Mouse (Mus musculus) brain, adult 2 months (tissue): ENCODE data around the gene Slc38a11.
A peak's percentile ranks its signal among the peaks of the same experiment; 100 is the strongest.

Experiments used
- DNase-seq: peaks from one replicate; pipeline ENCODE4 v3.0.0; 2011; ENCODE audit warnings: low read depth, low spot score

Gene Slc38a11

DNA sequence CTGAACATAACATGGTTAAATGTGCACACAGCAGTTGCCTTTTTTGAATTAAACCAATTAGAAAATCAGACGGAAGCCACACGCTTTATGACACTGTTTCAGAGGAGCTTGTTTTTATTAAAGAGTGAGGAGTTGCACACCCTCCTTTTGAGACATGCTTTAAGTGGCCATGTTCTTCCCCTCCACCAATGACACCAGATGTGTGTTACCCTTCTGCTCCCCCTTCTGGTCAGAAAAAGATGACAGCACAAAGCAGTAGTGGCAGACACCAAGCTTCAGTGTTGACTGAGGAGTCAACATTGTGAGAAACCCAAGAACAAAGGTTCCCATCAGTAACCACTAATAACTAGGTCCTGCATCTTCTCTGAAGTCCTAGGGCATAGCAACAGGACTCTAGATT, 32.5 kb downstream of the Slc38a11 start:
- DNase-seq = peak; percentile 35

DNA sequence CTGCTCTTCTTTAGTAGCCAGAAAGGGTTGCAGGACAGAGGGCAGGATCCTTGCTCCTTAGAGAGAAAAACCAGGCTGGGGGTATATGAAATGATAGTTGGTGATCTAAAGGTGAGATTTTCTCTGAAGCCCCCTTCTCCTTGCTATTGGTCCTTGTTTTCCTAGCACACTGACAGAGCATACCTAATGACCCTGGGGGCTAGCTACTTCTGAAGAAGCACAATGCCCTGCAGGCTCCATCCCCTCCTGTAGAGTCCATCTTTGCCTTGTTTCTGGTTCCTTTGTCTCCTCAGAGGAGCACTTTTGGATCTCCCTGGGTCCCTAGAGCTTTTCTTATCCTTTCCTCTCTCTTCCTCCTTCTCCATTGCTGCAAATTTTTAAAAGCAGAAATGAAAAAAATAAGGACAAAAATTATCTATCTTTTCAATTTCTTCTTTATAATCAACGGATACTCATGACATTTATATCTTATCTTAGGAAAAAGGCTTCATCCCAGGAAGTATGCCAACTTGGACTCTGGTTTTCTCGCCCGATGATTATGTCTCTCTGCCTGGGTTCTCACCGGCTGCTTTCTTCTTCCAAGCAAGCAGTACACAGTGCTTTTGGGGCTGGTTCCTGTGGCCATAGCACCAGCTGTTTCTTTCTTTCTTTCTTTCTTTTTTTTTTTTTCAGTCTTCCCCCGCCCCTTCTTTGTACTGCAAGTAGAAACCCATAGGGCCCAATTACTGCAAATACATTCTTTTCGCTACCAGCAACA, 41.7 kb downstream of the Slc38a11 start:
- peak; percentile 5 for DNase-seq

DNA sequence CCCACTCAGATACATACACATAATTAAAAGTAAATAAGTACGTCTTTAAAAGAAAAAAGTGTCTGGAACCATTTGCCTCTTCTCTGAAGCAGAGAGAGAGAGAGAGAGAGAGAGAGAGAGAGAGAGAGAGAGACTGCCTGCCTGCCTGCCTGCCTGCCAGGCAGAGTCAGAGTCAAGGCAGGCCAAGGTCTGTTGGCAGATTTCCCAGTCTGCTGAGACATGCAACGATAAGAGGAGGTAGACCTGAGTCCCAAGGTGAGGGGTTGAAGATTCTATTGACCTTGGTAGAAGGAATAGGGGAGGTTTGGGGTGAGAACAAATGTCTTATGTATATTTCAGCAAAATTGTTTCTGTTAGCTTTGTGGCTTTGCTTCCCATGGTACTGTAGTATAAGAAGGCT, 42.9 kb downstream of the Slc38a11 start:
- no peak for DNase-seq

DNA sequence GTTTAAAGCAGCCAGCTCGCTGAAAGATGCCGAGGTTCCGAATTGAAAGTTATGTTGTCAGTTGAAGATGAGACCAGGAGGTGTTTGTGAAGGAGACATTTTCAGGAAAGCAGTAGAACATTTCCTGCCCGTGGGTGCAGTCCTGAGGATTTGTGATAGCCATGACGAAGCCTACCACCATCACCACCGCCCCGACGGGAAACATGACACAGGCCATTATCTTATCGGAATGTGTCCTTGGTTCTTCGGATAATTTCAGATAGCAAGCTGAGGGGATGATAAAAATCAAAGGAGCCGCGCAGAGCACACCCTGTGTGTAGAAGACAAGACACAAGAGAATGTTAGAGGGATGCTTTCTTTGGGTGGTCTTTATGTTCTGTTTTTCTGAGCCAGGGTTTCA, 47.1 kb downstream of the Slc38a11 start:
- DNase-seq = no peak

DNA sequence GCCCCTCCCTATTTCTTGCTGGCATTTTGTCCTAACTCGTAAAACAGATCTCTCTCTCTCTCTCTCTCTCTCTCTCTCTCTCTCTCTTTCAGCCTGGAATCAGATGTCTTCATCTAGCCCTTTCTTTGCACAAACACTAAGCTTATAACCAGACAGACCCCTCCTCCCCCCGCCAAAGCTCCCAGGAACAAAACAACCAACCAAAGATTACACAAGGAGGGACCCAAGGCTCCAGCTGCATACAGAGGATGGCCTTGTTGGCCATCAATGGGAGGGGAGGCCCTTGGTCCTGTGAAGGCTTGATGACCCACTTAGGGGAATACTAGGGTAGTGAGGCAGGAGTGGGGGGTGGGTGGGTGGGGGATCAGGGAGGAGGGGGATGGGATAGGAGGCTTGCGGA, 52.6 kb downstream of the Slc38a11 start:
- DNase-seq = no peak

DNA sequence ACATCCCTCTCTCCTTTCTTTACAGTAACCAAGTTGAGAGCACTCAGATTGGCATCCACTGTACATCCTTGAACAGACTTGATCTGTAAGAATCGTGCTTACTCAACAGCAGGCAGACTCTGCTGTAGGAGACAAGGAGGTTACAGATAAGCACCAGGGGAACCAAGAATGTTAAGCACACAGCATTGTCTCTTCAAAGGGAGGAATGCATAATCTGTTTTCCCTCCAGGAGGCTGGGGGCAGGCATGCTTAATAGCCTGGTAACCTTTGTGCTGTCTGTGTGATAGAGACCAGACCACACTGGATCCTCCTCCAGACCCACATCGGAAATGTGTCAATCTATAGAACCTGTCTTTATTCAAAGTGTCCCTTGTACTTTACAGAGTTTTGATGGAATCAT, 67.3 kb downstream of the Slc38a11 start:
- DNase-seq = no peak

DNA sequence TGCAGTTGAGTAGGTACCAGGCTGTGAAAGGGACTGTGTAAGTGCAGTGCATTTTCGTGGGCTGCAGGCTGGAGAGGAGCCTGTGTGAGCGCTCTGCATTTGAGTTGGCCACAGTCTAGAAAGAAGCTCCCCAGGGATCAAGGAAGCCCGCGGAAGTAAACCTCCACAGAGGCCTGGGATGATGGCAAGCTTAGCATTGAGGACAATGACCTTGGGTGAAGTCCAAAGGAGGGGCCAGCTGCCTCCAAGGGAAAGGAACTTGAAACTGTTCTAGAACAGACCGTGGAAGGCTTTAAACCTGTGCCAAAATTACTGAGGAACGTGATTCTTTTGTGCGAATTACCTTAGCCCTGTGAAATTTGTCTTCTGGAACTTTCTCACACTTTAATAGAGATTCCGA, 69.7 kb downstream of the Slc38a11 start:
- no peak for DNase-seq

DNA sequence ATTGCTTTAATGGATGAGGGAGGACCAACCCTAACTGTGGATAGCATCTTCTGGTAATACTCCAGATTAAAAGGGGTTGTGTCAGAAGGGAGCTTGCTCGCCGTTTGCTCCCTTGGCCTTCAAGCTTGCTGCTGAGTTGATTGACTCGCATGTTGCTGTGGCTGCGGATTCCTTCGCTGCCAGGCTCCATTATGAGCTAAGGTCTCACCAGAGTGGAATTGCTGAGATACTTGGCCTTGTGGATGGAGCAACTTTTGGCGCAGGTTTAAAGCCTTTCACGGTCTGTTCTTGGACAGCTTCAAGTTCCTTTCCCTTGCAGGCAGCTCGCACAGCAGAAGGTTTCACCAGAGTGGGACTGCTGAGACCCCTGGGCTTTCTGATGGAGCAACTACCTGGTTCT, 70.4 kb downstream of the Slc38a11 start:
- no peak for DNase-seq

DNA sequence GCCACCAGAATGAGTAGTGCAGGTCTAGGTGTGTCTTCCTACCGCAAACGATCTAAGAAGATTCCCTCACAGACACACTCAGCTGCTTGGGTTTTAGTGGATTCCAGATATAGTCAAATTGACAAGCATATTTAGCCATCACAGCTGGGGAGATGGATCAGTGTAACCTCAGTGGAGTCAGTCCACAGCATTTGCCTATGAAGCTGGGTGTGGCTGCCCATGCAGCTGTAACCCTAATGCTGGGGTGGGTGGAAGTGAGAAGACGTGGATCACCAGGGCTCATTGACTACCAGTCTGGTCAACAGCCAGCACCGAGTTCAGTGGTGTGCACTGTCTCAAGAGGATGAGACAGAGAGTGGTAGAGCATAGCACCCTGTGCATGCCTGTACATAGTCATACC, 74.1 kb downstream of the Slc38a11 start:
- DNase-seq = no peak

DNA sequence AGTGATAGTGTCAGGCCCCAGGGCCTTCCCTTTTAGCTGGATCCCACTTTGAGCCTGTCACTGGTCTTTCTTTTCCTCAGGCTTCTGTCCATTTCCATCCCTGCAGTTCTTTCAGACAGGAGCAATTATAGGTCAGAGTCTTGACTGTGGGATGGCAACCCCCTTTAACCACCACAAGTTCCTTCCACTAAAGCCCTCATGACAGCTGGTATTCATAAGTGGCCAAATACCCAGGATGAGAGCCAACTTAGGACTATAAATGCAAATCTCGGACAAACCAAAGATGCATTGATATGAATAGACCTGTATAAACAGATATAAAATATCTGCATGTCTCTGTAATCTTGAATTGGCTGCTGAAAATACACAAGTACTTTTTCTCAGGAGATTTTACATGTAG, 75.1 kb downstream of the Slc38a11 start:
- DNase-seq = no peak

DNA sequence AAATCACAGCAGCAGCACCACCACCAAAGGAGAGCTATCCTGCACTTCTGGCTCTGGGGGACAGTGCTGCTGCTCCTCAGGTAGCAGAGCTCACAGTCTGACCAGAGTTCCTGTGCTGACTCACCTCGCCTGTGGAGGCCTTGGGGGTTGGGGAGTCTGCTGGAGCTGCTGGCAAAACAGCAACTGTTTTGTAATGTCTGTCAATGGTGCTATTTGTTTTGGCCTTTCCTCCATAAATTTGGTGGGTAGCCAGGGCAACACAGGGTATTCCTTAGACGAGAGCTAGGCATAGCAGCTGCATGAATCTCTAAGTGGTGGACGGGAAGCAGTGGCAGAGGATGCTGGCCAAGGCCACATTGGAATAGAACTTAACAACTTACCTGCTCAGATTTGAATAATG, 78.5 kb downstream of the Slc38a11 start:
- peak; percentile 70 for DNase-seq

DNA sequence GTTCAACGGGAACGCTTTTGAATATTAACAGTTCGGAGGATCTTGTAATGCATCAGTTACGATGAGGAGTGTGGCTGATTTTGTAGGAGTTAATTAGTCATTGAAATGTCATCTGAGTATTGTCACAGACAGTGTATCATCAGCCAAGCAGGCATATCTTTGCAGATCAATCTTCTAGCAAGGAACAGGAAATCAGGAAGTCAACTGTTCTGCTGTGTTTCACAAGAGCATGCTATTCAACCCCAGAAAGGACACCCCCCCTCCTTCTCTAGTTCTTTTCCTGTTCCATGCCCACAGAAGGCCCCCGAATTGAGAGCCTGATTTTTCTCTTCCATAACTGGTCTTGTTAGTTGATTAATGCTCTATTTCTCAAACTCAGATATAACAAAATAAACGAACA, 80.9 kb downstream of the Slc38a11 start:
- no peak for DNase-seq

DNA sequence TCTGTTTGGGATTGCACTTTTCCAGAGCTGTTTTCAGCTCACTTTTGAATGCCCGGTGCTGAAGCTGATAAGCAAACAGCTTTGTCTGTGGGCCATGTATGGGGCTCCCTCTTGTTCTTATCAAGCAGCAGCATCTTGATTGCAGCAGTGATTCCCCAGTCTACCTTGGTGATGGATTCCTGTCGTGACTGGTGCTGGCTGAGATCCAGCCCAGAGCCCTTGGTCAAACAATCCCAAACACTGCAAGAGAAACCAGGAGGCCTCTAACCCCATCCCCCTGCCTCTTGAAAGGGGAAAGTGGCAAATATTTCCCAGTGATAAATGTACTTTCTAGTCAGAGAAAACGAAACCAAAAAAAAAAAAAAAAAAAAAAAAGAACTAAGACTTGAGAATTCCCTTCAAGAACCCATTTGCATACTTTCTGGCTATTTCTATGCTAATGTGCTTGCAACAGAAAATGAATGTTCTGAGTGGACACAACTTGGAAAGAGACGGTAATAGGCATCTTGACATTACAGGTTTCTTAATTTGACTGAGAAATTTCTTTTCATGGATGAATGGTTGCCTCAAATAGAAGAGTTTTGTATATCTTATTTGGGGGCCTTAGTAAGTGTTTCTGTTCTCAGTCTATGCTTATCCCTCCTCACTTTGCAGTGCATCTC, 84.7 kb downstream of the Slc38a11 start:
- DNase-seq = no peak

DNA sequence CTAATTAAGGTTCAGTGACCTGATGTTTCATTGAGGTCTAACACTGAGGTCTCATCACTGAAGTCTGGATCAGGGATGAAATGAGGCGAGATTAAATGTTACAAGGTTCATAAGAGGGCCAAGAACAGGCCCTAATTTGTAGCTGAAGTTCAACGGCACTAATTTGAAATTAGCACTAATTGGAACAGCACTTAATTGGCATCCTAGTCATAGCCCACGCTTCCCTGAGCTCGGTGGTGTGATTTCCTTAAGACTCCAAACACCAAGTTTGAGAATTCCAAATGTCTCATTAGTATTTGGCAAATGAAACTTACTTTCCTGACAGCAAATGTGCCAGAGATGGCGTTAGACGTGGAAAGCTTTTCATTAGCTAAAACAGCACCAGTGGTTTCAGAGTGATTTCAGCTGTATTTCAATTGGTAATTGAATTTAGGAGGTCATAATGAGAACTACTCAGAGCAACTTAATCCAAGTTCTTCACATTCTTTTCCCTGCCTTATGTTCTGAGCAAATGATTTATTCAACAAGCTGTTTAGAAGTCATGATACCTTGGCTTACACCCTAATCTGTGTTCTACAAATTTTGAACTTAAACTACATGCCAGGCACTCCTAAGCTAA, 88.3 kb downstream of the Slc38a11 start:
- DNase-seq = peak; percentile 15

DNA sequence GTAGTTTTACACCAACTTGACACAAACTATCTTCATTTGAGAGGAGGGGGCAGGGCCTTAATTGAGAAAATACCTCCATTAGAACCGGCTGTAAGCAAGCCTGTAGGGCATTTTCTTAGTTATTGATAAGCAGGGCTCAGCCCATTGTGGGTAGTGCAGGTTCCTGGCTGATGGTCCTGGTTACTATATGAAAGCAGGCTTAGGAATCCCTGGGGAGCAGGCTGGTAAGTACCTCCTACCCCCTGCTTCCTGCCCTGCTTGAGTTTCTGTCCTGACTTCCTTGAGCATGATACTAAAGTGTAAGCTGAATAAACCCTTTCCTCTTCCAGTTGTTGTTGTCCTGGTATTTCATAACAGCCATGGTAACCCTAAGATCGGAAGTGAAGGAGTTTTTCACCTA, 89.9 kb downstream of the Slc38a11 start:
- no peak for DNase-seq

DNA sequence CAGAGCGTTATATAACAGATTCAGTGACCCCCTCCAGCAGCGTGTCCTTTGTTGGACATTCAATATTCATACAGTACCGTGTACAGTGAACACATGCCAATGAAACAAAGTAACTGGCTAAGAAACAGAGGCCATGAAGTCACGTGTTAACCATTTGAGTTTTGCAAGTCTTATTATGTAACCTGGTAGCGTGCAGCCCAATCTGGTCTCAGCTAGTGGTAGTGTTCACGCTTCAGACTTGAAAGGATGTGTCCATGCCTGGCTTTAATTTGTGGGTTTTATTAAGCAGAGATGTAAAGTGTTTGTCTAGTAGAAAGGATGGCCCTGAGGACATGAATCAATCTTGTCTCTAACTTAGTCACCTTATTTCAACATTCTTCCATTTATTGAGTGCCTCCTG, 95.1 kb downstream of the Slc38a11 start:
- no peak for DNase-seq

DNA sequence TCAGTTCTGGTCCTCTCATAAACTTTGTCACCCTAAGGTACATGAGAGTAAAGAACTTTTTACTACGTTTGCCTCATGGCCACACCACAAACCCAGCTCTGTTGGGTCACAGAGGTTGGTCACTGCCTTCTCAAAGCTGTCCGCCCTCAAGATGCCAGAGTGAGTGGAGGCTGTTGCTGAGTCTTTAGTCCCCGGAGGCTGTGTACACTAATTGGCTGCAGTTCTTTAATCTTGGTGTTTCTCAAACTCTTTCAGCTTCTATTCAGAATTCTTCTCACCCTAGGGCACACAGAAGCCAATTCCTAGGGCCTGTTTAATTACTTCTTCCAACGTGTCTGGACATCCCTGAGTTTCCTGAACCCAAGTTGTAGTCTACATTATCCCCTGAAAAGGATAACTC, 96.0 kb downstream of the Slc38a11 start:
- DNase-seq = no peak

DNA sequence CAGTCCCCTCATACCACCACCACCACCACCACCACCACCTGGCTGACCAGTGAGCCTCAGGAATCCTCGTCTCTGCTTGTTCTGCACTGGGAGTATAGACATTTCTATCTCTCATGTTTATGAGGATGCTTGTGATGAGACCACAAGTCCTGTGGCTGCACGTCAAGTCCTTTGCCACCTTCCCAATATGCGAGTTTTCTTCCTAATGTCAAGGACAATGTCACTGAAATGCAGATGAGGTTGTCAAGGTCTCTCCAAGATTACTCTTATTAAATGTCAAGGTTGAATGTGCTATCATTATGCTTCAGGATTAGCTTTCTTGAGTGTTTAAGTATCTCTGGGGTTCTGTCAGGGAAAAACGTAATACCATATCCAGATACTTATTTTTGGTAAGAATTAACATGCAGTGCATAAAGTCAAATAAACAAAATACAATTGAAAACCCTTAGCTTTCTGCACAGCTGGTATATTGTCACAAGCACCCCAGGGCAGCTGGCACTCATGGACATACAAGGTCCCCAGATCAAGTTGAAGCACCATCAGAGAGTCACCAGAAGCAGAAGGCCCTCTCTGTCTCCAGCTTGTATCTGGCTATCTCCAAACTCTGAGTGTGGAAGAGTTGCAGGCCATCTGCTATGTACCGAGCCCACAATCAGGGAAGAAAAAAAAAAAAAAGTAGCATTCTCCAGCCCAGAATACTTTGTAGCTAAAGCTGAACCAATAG, 97.1 kb downstream of the Slc38a11 start:
- no peak for DNase-seq
